Mouse (Mus musculus): ENCODE results near the gene Rab30. TPM values are rescaled to one million over a fixed set of nuclear protein-coding genes. Genes with fewer than 3 reads are reported as not detected.
A peak's percentile ranks its signal among the peaks of the same experiment; 100 is the strongest.
"Not testable (repeated sequence)": the region's sequence is repeated elsewhere in the genome, so short reads cannot be mapped to it uniquely, and the experiment has no call there.

The Rab30 gene
- total RNA-seq, 2 experiments from 2014 or later, result 40.1 to 41.2 TPM

DNA sequence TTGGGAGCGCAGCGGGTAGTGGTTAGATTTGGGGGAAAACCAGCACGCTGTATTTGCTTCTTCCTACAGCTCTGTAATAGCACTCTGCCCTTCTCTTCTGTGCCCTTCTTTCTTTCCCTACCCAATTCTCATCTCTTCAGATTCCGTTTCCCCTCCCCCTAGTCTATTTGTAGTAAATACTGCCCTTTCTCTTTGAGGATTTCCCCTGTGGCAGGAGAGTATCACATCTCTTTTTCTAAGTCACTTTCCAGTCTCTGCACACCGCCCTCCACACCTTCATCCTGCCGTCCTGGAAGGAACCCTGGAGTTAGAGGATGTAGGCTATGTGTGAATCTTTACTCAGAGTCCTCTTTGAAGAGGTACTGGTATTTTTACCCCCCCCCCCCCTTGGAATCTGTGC is 1.9 kb downstream of the Rab30 start:
- no peak for DNase-seq (ENCODE audit: low spot score in 2 of 2)

DNA sequence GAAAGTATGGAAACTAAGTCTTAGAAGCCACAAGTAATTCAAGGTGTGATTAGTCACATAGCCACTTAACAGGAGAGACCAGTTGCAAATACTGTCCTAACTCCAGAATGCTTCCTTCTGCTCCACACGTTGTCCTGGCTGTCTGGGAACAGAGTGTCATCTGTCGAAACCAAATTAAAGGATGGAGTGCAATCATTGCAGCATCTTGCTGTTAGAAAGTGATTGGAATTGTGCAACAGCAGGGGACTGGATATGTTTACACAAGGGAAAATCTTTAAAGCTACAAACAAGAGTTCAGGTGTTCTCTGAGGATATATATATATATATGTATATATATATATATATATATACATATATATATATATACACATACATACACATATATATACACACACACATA is 9.0 kb downstream of the Rab30 start:
- no peak for DNase-seq (ENCODE audit: low spot score in 2 of 2)

DNA sequence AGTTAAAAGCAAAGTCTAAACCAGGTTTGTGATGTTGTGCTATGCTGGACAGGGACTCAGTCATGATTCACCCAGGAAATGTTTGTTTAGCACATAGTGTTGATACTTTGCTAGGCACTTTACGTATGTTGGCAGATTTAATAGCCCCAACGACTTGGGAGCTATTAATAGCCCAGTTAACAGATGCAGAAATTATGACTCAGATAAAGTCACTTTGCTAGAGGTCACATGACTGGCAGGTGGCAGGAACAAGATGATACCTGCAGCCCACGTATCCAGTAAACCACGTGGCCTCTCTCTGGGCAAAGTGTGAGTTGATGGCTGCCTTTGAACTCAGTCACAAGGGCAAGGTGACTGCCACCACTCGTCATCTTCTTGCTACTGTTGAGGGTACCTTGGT is 16.7 kb downstream of the Rab30 start:
- DNase-seq (ENCODE audit: low spot score in 2 of 2), result no peak

DNA sequence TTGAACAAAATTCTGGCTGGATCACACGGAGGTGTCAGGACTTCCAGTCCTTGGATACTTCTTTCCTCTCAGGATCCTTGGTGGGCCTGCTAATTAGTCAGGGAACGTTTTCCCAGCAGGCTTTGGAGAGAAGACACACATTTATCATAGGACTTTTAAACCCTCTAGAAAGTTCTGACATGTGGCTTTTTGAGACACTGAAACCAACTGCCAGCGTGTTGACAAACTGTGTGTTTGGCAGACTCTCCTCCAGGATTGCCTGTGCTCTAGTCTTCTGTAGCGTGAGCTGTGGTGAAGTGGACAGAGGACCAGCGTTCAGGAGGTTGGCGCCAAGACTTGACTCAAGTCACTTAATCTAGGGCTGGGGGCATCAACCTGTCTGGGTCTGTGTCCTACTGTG is 19.2 kb downstream of the Rab30 start:
- no peak for DNase-seq (ENCODE audit: low spot score in 2 of 2)

DNA sequence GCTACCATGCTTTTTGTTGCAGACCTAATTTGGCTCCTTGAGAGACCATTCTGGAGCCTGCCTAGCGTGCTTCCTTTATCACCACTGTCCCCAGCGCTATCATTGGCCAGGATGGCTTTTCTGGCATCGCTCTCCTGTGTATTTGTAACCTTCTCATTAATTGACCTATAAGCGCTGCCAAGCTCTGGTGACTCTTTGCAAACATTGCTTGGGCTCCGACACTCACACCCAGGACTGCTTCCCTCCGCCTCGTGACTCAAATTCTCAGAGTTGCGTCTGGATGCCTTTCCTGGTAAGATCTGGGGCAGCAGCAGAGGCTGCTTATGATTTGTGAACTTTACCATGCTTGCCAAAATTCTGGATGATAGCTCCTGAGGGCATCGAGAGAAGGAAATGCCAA is 19.8 kb downstream of the Rab30 start:
- DNase-seq (ENCODE audit: low spot score in 2 of 2), result no peak

DNA sequence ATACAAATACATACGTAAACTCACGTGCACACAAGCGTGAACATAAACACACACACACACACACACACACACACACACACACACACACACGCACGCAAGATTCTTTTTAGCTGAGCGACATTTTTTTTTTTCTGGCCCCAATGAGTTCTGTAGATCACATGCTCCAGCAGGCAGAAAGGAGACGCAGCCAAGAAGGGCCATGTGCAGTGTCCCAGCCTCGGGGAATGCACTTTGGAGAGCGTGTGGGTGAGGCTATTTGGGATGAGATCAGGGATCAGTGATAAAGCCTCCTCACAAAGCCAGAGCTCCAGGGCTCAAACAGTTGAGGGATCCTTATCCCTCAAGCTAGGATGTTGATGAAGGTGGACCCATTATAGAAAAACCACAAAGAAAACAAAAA is 24.0 kb downstream of the Rab30 start:
- DNase-seq (ENCODE audit: low spot score in 2 of 2), result no peak

DNA sequence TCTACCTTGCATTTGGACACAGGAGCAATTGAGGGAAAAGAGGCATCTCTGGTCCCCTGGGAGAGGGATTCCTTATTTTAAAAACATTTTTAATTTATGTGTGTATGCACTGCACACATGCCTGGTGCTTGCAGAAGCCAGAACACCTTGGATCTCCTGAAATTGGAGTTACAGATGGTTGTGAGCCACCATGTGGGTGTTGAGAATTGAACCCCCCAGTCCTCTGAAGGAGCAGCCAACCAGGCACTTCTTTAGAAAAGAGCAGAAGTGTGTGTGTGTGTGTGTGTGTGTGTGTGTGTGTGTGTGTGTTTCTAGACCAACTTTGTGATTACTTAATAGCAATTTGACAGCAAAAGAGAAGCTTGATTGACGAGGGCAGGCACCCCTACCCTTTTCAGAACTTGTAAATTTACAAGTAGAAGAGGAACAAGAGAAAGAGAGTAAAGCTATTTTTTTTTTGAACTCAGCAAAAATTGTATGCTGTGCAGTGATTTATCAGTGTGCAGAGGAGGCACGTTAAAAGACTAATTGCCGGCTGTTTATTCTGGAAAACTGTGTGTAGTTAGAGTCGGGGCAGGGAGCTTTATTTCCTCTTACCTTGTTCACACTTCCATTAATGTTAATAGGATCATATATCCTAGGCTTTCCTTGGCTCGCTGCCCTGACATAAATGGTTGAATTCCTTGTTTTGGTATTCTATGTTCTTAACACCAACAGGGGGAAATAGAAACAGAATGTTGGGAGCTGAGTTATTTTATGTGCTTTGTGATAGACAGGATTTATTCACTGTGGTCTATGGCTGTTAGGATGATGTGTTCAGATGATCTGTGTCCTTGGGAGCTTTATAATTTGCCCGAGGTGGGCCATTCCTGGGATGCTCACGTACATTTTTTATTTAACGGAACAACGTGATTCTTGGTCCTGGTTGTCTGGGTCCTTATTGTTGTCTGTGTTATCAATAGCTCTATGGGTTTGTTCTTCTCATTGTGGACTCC is 25.0 kb downstream of the Rab30 start:
- DNase-seq (ENCODE audit: low spot score in 2 of 2), result peak in 1 of 2 experiments; percentile 31

DNA sequence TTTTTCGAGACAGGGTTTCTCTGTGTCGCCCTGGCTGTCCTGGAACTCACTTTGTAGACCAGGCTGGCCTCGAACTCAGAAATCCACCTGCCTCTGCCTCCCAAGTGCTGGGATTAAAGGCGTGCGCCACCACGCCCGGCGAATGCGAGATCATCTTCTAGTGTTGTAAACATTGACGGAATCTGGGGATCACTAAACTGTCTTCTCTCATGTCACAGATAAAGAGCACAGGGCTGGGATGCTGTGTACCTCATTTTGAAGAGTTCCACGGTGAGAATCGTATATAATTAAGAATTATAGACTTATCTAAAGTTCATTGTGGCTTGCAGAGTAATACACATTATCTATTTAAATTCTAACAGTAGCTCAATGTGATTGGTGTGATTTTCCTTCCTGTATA is 26.7 kb downstream of the Rab30 start:
- DNase-seq (ENCODE audit: low spot score in 2 of 2), result not testable (repeated sequence)

DNA sequence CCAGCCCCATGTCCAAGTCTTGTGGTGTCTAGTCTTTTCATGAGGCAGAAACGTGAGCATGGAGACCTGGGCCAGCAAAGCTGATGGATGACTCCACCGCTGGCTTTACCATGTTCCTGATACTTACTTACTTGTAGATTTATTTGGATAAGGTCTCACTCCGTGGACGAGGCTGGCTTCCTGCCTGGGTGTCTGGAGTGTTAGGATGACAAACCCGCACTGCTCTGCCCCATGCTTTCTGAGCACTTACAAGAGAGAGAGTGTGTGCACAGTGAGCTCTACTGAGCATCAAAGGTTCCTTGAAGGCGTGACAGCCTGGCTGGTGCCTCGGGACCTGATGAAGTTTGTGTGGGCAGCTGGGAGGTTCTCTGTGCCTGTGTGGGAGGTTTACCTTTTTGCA is 27.5 kb downstream of the Rab30 start:
- no peak for DNase-seq (ENCODE audit: low spot score in 2 of 2)

DNA sequence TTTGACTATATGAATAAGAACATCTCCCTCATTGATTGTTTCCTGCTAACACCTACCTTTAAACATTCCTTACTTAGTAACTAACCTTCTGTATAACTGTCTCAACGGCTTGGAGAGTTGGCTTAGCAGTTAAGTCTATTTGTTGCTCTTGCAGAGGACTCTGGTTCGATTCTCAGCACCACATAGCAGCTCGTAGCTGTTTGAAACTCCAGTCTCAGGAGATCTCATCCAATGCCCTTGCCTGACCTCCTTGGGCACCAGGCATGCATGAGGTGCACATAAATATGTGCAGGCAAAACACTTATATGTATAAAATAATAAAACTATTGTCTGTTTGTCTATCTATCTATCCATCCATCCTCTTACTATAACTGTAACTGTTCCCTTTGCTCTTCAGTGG is 31.6 kb downstream of the Rab30 start:
- no peak for DNase-seq (ENCODE audit: low spot score in 2 of 2)

DNA sequence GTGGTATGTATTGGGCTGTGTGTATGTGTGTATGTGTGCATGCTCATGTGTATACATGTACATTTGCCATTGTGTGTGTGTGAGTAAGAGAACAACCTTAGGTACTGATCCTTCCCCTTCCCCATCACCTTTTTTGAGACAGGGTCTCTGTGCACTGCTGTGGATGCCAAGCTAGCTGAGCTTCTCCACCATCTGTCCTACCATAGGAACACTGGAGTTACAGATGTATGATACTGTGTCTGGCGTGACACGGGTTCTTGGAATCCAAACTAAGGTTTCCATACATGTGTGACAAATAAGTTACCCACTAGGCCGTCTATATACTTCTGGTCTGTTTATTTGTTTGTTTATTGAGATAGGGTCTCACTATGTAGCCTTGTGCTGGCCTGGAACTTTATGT is 32.2 kb downstream of the Rab30 start:
- no peak for DNase-seq (ENCODE audit: low spot score in 2 of 2)

DNA sequence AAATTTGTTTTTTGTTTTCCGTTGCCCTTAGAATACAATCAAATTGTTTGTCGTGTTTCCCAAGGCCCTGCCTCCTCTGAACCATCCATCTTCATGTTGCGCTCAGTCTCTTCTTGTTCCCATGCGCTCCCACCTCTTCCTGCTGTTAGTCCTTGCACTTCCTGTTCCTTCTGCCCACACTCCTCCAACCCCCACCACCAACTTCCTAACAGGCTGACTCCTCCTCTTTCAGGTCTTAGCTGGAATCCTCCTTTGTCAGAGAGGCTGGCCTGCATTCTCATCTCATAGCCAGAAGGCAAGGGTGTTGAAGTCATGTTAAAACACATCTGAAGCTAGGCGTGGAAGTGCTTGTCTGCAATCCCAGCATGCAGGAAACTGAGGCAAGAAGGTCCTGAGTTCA is 33.3 kb downstream of the Rab30 start:
- no peak for DNase-seq (ENCODE audit: low spot score in 2 of 2)

DNA sequence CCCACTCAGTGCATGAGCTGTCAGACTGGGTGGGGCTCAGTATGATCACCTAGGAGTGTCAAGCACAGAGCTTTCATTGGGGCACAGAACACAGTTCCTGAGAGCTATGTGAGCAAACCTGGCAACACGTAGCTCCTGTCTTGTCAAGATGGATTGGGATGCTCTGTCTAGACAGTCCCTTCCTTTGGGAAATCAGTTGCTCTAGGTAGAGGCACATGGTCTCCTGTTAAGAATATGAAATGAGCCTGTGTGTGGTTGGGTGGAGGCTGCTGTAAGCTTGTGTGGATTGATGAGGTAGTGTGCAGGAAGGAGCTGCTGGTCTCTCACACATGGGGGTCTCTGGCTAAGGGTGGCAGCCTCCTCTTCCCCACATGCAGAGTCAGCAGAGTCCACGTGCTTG is 34.3 kb downstream of the Rab30 start:
- DNase-seq (ENCODE audit: low spot score in 2 of 2), result no peak

DNA sequence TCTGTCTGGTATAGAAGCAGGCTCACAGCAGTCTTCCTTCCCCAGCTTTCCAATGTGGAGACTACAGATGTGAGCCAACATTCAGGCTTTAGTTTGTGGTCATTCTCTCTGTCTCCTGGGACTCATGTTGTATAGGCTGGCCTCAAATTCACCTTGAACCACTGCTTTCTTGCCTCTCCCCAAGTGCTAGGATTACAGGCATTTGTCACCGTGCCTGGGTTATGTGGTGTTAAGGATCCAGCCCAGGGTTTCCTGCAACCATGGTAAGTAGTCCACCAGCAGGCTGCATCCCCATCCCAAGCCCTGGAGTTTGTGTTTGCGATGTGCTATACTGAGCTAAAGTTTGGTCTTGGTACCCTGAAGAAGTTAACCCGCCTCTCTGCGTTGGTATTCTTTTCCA is 35.2 kb downstream of the Rab30 start:
- no peak for DNase-seq (ENCODE audit: low spot score in 2 of 2)

DNA sequence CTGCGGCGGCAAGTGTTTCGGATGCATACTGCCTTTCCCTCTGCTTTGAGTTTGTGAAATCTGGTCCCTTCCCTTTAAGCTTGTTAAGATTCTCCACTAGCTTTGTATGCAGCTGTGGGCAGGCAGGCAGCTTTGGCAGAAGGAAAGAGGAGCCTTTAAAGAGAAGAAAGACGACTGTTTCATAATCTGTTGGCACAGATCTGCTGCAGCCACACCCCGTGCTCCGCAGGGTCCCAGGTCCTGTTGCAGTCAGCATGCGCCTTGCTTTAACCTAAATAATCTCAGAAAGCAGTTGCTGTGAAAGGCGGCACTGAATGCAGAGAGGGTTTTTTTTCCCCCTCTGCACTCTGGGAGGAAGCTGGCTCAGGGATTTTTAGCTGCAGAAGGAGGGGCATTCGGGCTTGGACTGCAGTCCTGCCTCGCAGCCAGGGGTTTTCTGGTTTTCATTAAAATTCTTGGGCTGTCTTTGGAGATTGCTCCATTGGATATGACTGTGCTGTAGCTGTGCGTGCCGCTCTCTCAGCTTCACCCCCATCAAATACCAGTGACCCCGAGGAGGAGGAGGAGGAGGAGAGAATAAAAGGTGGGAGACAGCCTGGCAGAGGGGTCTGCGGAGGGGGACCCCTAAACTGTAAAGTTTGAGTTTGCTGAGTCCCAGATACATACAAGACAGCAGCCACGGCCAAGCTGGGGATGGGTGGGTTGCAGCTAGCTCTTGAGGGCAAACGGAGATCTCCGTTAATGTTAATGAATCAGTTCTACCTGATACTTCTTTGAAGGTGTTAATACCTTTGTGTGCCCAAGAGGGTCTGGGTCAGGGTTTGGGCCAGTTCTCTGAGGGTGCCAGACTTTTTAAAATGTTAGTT is 35.9 kb downstream of the Rab30 start:
- peak; percentile 57 for DNase-seq (ENCODE audit: low spot score in 2 of 2)

DNA sequence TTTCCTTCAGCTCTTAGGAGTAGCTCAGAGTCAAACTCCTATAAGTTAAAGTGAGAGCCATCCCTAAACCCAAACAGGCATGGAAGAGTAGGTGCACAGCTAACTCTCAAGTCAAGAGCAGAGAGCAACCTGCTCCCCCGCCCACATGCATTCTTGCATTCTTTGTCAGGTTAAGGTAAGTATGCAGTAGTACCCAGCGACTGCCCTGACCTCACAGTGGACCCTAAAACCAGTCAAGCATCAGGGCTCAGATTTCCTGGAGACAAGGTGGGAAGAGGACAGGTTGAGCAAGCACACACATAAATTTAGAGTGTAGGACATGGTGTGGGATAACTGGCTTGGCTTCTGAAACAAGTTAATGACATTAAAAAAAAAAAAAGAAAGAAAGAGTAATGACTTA is 37.7 kb downstream of the Rab30 start:
- DNase-seq (ENCODE audit: low spot score in 2 of 2), result no peak

DNA sequence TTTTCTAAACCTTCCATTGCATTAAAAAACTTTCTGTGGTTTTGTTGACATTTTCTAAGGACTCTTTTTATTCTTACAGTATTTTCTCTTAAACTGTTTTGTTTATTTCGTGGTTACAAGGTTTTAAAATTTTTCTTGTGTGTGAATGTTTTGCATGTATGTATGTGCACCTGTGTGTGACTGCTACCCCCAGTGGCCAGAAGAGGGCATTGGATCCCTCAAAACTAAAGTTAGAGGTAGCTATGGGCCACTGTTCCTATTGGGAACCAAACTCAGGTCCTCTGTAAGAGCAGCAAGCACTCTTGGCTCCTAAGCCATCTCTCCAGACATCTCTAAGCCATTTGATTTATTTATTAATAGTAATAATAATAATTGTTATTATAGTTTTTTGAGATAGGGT is 40.0 kb downstream of the Rab30 start:
- no peak for DNase-seq (ENCODE audit: low spot score in 2 of 2)

DNA sequence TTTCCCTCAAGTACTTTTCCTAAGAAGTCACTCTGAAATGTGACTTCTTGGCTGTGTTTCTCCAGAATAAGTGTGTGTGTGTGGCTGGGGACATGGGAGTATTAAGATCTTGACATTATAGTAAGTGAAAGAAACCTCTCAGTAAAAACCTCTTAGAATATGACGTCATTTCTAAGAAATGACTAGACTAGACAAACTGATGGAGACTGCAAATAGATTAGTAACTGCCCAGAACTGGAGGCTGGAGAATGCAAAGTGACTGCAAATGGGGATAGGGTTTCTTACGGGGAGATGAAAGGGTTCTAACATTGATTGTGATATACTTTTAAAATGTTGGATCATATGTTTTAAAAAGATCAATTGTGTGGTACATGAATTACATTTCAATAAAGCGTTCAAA is 40.5 kb downstream of the Rab30 start:
- DNase-seq (ENCODE audit: low spot score in 2 of 2), result no peak

DNA sequence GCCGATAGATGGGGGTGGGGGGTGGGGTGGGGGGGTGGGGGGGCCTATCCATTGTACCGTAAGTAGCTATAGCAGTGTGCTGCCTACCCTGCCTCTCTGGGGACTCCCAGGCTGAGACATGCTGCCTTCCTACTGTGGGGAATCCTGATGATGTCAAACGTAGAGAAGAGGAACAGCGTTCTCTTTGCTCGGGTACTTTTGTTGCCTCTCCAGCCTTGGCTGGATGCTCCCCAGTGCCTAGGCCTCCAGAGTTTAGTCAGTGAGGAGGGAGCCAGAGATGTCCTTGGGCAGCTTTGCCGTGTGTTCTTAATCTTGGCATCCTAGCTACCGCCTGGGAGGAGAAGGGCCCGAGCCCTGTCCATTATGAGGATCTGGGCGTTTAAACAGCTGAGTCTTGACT is 41.1 kb downstream of the Rab30 start:
- DNase-seq (ENCODE audit: low spot score in 2 of 2), result peak in 1 of 2 experiments; percentile 38

DNA sequence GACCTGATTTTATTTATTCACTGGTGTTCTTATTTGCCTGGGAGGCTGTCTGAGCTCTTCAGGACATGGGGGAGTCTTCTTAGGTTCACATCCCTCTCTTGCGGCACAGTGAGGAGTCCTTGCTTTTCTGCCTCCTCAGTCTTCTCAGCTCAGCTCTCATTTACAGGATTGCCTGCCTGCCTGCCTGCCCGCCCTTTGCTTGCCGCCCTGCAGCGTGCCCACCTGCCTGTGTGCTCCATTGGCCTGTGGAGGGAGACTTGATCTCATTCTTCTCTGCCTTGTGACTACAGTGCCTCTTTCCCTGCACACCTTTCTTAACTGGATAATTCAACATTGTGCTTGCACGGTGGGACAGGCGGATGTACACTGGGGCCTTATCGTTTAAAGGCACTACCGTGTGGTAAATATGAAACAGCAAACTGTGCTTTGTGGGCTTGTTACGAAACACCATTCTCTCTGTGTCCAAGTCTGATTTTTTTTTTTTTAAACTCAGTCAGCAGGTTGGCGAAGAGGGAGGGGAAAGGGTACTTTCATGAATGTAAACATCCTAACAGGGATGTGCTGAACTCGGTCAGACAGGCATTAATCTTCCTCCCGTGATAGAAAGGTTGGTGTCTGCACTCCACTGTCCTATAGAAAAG is 41.9 kb downstream of the Rab30 start:
- DNase-seq (ENCODE audit: low spot score in 2 of 2), result no peak

DNA sequence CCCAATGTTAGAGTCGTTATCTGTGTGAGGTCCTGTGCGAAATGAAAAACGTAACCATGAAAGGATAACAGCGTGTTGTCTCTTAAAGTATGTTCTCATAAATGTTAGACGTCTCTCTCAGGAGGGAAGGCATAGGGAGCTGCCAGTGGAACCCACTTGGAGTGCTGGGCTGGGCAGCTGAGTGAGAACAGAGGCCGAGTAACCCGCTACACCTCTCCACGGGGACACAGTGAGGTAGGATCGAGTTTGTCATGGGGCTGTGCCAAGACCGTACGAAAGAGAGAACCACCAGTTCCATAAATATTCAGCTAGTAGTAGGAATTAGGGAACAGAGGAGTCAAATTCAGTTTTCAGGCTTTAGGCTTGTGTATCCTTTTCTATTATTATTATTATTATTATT is 42.5 kb downstream of the Rab30 start:
- no peak for DNase-seq (ENCODE audit: low spot score in 2 of 2)

DNA sequence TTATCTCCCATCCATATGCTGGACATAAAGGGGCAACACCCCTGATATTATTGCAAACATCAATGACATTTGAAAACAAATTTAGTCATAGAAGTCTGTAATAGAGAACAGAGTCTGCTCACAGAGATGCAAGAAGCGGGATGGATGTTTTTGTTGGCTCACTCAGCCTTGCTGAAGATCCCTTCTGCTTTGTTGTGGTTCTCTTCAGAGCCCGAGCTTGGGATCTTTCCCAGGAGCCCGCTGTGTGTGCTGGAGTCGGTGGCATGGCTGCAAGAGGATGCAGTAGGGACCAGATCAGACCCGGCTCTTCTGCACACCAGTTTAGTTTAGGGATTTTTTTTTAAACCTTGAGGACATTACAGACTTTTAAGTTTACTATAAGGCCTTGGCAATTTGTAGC is 54.3 kb downstream of the Rab30 start:
- no peak for DNase-seq (ENCODE audit: low spot score in 2 of 2)

All from layer of hippocampus, postnatal 14 days (tissue).